In genomic region chr11:76530966-76531678, GRCm38 (mm10) we compare ENCODE assay signal across 8 mouse cellular contexts.
DNase-seq lines count a peak whose midpoint lies in the region.
"Had no signal": no experiment of that assay in that cellular context is flagged by ENCODE, and none has a peak within 500 bp of the region (broad histone marks: within the 10 kb centered on the region; RNA-seq: fewer than 3 reads in every experiment).

No protein-coding gene starts in this region.

- no peak overlapping the region for H3K4me3 ChIP-seq in midbrain, embryonic 10.5 days
- H3K4me3 ChIP-seq: embryonic facial prominence, embryonic 15.5 days had no signal

- DNase-seq in 3T3-L1 (ENCODE audit: low read depth, low spot score) = peak; percentile 77
- peak; percentile 17 for DNase-seq in A20 (ENCODE audit: low read depth, low spot score)
- peak; percentile 43 to 55 for DNase-seq in frontal cortex, postnatal 10 days (ENCODE audit: low spot score in 2 of 2)
- DNase-seq in midbrain, embryonic 10.5 days (ENCODE audit: low spot score) = peak; percentile 24
- DNase-seq in T-cell, adult 2 months (ENCODE audit: low spot score) = no peak
- no peak for DNase-seq in ovary, postnatal 36 days (ENCODE audit: low spot score)
- no peak for DNase-seq in spleen, postnatal 14 days (ENCODE audit: low spot score in 2 of 2)

- no peaks in the 10 kb centered on the region for H3K9me3 ChIP-seq in midbrain, embryonic 10.5 days (replicated peaks)
- H3K9me3 ChIP-seq: embryonic facial prominence, embryonic 15.5 days had no signal

- no peaks in the 10 kb centered on the region for H3K27me3 ChIP-seq in midbrain, embryonic 10.5 days (ENCODE audit: low read depth, poor library complexity, severe bottlenecking)
- H3K27me3 ChIP-seq: embryonic facial prominence, embryonic 15.5 days had no signal

- WGBS in midbrain, embryonic 10.5 days = 45% methylated on average over 7 of the region's 7 CpGs

- H3K27ac ChIP-seq in midbrain, embryonic 10.5 days (replicated peaks) = peak overlapping the region; percentile 57
- H3K27ac ChIP-seq: embryonic facial prominence, embryonic 15.5 days had no signal

- peaks cover 28% of the 10 kb centered on the region for H3K4me1 ChIP-seq in midbrain, embryonic 10.5 days
- H3K4me1 ChIP-seq: embryonic facial prominence, embryonic 15.5 days had no signal

- peaks cover 13% of the 10 kb centered on the region for H3K36me3 ChIP-seq in midbrain, embryonic 10.5 days
- H3K36me3 ChIP-seq: embryonic facial prominence, embryonic 15.5 days had no signal

Comparison
In these comparisons a context has a peak if more than half of its experiments do, and no peak if none do; other contexts are left out.
1. DNase-seq: peak in 3T3-L1 (single experiment), A20 (single experiment), frontal cortex, postnatal 10 days (2 of 2) and midbrain, embryonic 10.5 days (single experiment); none in T-cell, adult 2 months (single experiment), ovary, postnatal 36 days (single experiment) and spleen, postnatal 14 days (0 of 2).